Mouse (Mus musculus): ENCODE measurements at regions not wholly inside any gene's neighbourhood (a gene's known extent, or its start where the extent isn't known, plus 50 kb on each side); places are given as distances from the start of the nearest gene placed in this dataset.

GRCm38 (mm10) chr10:96955776-96956448 is 339.1 kb downstream of the Btg1 start:
- DNase-seq: no peak

GRCm38 (mm10) chr10:96956449-96956834 is 339.6 kb downstream of the Btg1 start:
- DNase-seq: no peak

- DNase-seq: no peak
These were observed 340.2 kb downstream of the Btg1 start for GRCm38 (mm10) chr10:96957019-96957418.

GRCm38 (mm10) chr10:96969825-96970224 is 353.0 kb downstream of the Btg1 start:
- DNase-seq: no peak

GRCm38 (mm10) chr10:96970737-96971136 is 353.9 kb downstream of the Btg1 start:
- no peak for DNase-seq

- no peak for DNase-seq
These were observed 355.0 kb downstream of the Btg1 start for GRCm38 (mm10) chr10:96971810-96972209.

GRCm38 (mm10) chr10:96974326-96974977 is 357.6 kb downstream of the Btg1 start:
- DNase-seq: no peak

GRCm38 (mm10) chr10:96976691-96977090 is 359.9 kb downstream of the Btg1 start:
- no peak for DNase-seq

GRCm38 (mm10) chr10:96980494-96980831 is 363.7 kb downstream of the Btg1 start:
- no peak for DNase-seq

- DNase-seq: no peak
These were observed 364.2 kb downstream of the Btg1 start for GRCm38 (mm10) chr10:96980832-96981515.

GRCm38 (mm10) chr10:96981516-96981869 is 364.7 kb downstream of the Btg1 start:
- DNase-seq: no peak

- DNase-seq: no peak
These were observed 384.1 kb downstream of the Btg1 start for GRCm38 (mm10) chr10:97000871-97001270.

- no peak for DNase-seq
These were observed 392.1 kb downstream of the Btg1 start for GRCm38 (mm10) chr10:97008873-97009272.

- no peak for DNase-seq
These were observed 393.1 kb downstream of the Btg1 start for GRCm38 (mm10) chr10:97009859-97010258.

- no peak for DNase-seq
These were observed 401.8 kb downstream of the Btg1 start for GRCm38 (mm10) chr10:97018641-97019040.

- no peak for DNase-seq
These were observed 412.0 kb downstream of the Btg1 start for GRCm38 (mm10) chr10:97028776-97029175.

GRCm38 (mm10) chr10:97030996-97031395 is 414.2 kb downstream of the Btg1 start:
- DNase-seq: no peak

GRCm38 (mm10) chr10:97035371-97035786 is 418.6 kb downstream of the Btg1 start:
- no peak for DNase-seq

- DNase-seq: no peak
These were observed 421.2 kb downstream of the Btg1 start for GRCm38 (mm10) chr10:97038025-97038424.

- DNase-seq: no peak
These were observed 430.8 kb downstream of the Btg1 start for GRCm38 (mm10) chr10:97047566-97047965.

- no peak for DNase-seq
These were observed 431.2 kb downstream of the Btg1 start for GRCm38 (mm10) chr10:97047996-97048395.

GRCm38 (mm10) chr10:97054472-97054871 is 424.9 kb upstream of the Dcn start:
- DNase-seq: no peak

- no peak for DNase-seq
These were observed 417.4 kb upstream of the Dcn start for GRCm38 (mm10) chr10:97061961-97062360.

- DNase-seq: no peak
These were observed 414.9 kb upstream of the Dcn start for GRCm38 (mm10) chr10:97064546-97064945.
